Mouse (Mus musculus): Measurements from ENCODE around the gene Amn.

DNA sequence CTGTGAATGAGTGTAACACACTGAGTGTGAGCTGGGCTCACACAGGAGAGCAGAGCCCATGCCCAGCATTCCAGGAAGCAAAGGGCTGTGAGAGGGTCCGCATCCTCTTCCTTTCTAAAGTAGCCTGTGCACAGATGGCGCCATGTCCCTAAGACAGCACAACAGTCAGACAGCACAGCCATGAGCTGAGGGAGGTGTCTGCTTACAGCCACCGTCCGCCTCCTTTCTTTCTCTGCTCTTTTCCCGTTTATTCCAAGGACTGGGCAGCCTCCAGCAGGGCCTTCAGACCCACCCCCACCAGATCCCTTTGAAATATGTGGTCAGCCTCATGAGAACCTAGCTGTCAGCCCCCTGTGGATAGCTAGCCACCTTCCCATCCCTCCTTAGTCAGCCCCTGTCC is 5.7 kb upstream of the Amn start:
- no peak for TF ChIP-seq CTCF (IDR thresholded peaks at IDR 0.05; ENCODE audit: low read depth, low read length)
- no peak for TF ChIP-seq GATA1 (IDR thresholded peaks at IDR 0.05; ENCODE audit: borderline replicate concordance, low read length)
- no peak for TF ChIP-seq TAL1 (conservative IDR thresholded peaks at IDR 0.05; ENCODE audit: low read depth, low read length)
